Mouse (Mus musculus) ES-E14 (cell line): ENCODE results near the gene Ptprk. TPM values are rescaled to one million over a fixed set of nuclear protein-coding genes. Genes with fewer than 3 reads are reported as not detected.

ENCODE experiments used
- DNase-seq: peaks from one replicate; pipeline ENCODE4 v3.0.0-alpha.2; 2013; ENCODE audit warnings: low read depth, low spot score
- H3K27ac ChIP-seq: 2 replicates; pipeline ENCODE4 v1.5.1; 2012; ENCODE audit warnings: low read depth, mild to moderate bottlenecking, low read length, moderate library complexity, mixed read lengths; ENCODE audit not compliant: poor library complexity, insufficient read depth, severe bottlenecking
- H3K36me3 ChIP-seq: 2 replicates; pipeline ENCODE4 v1.6.1; 2012; ENCODE audit warnings: mild to moderate bottlenecking, low read length, moderate library complexity, mixed read lengths; ENCODE audit not compliant: control insufficient read depth, poor library complexity, insufficient read depth, severe bottlenecking
- H3K4me1 ChIP-seq, 2 experiments: fragments of 150-350 bp in 1 of 2; sonication (generic) in 1 of 2; 2 replicates each; pipeline ENCODE4 v1.6.1; 2012; ENCODE audit warnings: low read length in 2 of 2, mild to moderate bottlenecking in 1 of 2, mixed read lengths in 1 of 2; ENCODE audit not compliant: control insufficient read depth in 2 of 2, insufficient read depth in 2 of 2, poor library complexity in 1 of 2
- H3K4me3 ChIP-seq, 2 experiments: fragments of 150-350 bp in 1 of 2; sonication (generic) in 1 of 2; 2 replicates each; pipeline ENCODE4 v1.5.1; 2012; ENCODE audit warnings: low read length in 2 of 2, low read depth in 1 of 2, mild to moderate bottlenecking in 1 of 2, mixed read lengths in 1 of 2; ENCODE audit not compliant: insufficient read depth in 1 of 2, poor library complexity in 1 of 2, severe bottlenecking in 1 of 2
- H3K9ac ChIP-seq: 2 replicates; pipeline ENCODE4 v1.6.1; 2012; ENCODE audit warnings: low read depth, mild to moderate bottlenecking, low read length, mixed read lengths; ENCODE audit not compliant: poor library complexity, insufficient read depth, severe bottlenecking
- H3K9me3 ChIP-seq: fragments of 150-350 bp; sonication (generic); 2 replicates; pipeline ENCODE4 v1.6.1; 2012; ENCODE audit warnings: low read depth, mild to moderate bottlenecking, low read length; ENCODE audit not compliant: control insufficient read depth, insufficient read depth
- CHD2 ChIP-seq: IDR thresholded peaks from 2 replicates; pipeline ENCODE4 v1.6.1; 2014; ENCODE audit warnings: mild to moderate bottlenecking, low read depth, low read length, inconsistent platforms
- HCFC1 ChIP-seq: IDR thresholded peaks from 2 replicates; pipeline ENCODE4 v1.6.1; 2012; ENCODE audit warnings: low read length, inconsistent platforms, borderline replicate concordance; ENCODE audit not compliant: insufficient read depth
- MAFK ChIP-seq: IDR thresholded peaks from 2 replicates; pipeline ENCODE4 v1.6.1; 2014; ENCODE audit warnings: mild to moderate bottlenecking, low read depth, low read length, inconsistent platforms; ENCODE audit not compliant: insufficient read depth
- ZC3H11A ChIP-seq: IDR thresholded peaks from 2 replicates; pipeline ENCODE4 v1.6.1; 2012; ENCODE audit warnings: low read depth, mild to moderate bottlenecking, inconsistent platforms, low read length, borderline replicate concordance
- ZNF384 ChIP-seq: IDR thresholded peaks from 2 replicates; pipeline ENCODE4 v1.6.1; 2012; ENCODE audit warnings: low read depth, low read length, inconsistent platforms
- in situ Hi-C, 2 experiments: fragments of 600-800 bp; cut with MboI; formaldehyde crosslinking; loops; one replicate each; pipeline ENCODE4 v1.15.1; 2025; ENCODE audit warnings: low sequenced_read_pairs in 2 of 2, inconsistent platforms in 1 of 2; ENCODE audit not compliant: unreplicated experiment in 2 of 2
- total RNA-seq: library from RNA; depleted of rRNA; stranded (reverse); fragments of 300-350 nt; gene quantifications from 2 replicates; pipeline ENCODE4 v1.2.3, GENCODE M21; 2012; rRNA removed

Ptprk gene
- 67.0 and 106 TPM in 2 replicates for total RNA-seq

DNA sequence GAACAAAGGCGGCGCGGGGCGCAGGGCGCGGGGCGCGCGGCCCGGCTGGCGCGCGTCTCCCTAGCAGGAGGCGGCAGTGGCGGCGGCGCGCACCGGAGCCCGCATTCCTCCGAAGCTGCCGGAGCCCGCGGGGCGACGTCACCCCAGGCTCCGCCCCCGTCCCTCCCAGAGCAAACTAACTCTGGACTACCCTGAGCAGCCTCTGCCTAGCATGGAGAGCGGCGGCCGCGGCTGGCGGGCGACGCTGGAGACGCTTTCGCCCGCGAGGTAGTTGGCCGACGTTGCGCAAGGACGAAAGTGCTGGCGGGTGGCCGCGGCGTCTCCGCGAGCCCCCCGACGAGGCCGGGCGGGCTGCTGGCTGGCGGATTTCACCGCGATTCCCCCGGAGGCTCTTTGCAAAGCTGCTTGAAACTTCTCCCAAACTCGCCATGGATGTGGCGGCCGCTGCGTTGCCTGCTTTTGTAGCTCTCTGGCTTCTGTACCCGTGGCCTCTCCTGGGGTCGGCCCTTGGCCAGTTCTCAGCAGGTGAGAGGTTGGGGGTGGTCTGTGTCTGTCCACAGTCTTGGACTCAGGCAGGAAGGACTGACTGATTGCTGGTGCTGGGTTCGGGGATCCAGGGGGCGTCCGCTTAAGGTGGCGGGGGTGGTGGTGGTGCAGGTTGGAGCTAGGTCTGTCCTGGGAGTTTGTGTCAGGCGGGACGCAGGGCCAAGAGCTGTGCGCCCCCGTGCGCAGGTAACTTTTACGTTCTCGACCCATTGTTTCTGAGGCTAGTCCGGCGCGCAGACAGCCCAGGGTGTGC, at the start of gene Ptprk:
Gene Ptprk, plus strand, starts transcription at position 168 of the 799 bp plus-strand sequence.
- TF ChIP-seq ZC3H11A = no peak
- TF ChIP-seq CHD2 = no peak
- no peak for TF ChIP-seq ZNF384
- peak; percentile 29 for TF ChIP-seq HCFC1
- in situ Hi-C loops = no loop called here

DNA sequence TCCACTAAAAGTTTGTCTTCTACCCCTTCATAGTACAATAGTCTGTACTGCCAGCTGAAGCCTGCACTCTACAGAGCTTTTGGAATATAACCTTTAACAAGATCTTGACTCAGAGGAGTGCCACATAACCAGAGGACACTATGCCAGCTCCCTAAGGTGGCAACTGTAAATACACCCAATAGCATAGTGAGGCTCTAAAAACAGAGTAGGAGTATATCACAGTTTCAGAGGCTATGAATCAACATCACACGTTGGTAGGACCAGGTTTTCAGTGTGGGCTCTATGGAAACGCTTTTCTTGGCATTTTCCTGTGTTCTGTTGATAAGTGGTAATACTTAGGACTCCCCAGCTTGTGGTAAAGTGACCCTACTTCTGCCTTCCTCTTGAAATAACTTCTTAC, 46.8 kb upstream of the Ptprk start:
- no peak for TF ChIP-seq MAFK
- no peak for TF ChIP-seq ZNF384
- no peak for TF ChIP-seq HCFC1
- TF ChIP-seq CHD2 = no peak
- H3K27ac ChIP-seq = no peak overlapping the region
- no peak for DNase-seq
- in situ Hi-C loops = no loop called here
- H3K4me1 ChIP-seq = peaks cover 0 to 2% of the 10 kb centered on the region in 2 experiments; a peak in 2 of 4 replicates
- H3K36me3 ChIP-seq = no peaks in the 10 kb centered on the region
- H3K4me3 ChIP-seq = no peak overlapping the region
- no peaks in the 10 kb centered on the region for H3K9me3 ChIP-seq
- no peak overlapping the region for H3K9ac ChIP-seq

More for the DNA sequence above, at the start of gene Ptprk:
- Histone ChIP-seq H3K9me3 (no peaks in the 10 kb centered on the region), H3K36me3 (no peaks in the 10 kb centered on the region), H3K4me1 (no peaks in the 10 kb centered on the region; a peak in 1 of 4 replicates), H3K27ac (peak within 1 kb of the TSS; percentile 84), H3K9ac (peak within 1 kb of the TSS; percentile 94), H3K4me3 (peak within 1 kb of the TSS; percentile 89 to 90)
- DNase-seq = peak; percentile 83

DNA sequence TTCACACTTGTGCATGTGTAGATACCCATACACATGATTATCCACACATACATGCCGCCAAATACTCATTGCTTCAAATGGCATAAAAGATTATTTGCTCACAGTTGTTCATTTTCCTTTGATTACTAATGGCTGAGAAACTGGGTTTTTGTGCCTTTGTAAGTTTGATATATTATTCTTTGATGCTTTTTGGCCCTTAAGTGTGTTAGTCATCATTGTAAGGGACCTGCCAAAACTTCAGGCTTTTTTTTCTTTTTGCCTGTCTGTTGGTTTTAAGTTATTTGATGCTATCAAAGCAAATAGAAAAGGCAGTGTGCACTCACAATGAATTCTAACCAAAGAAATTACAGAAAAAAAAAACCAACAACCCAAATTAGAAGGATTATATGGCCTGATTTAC, 38.2 kb upstream of the Ptprk start:
- Histone ChIP-seq H3K9me3 (no peaks in the 10 kb centered on the region), H3K4me3 (no peak overlapping the region), H3K36me3 (no peaks in the 10 kb centered on the region), H3K9ac (no peak overlapping the region), H3K27ac (no peak overlapping the region), H3K4me1 (no peaks in the 10 kb centered on the region)
- TF ChIP-seq ZC3H11A (no peak), MAFK (no peak)
- in situ Hi-C loops = no loop called here
- no peak for DNase-seq

DNA sequence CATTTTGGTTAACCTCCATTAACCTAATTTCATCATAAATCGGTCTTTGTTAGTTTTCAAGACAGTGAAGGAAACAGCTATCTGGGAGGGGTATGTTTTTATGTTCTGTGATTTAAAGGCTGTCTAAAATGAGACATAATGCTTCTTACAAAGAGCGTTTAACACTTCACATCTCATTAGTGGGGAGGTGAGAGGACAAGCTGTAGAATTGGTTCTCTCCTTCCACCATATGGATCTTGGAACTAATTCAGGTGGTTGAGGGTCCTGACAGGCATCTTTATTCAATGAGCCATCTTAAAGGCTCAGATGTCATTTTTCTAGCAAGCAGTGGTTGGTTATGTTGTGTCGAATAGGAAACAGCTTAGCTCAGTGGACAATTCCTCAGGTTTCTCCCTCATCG, 19.9 kb upstream of the Ptprk start:
- Histone ChIP-seq H3K27ac (no peak overlapping the region), H3K9ac (no peak overlapping the region), H3K4me1 (no peaks in the 10 kb centered on the region), H3K4me3 (no peak overlapping the region), H3K36me3 (no peaks in the 10 kb centered on the region), H3K9me3 (no peaks in the 10 kb centered on the region)
- TF ChIP-seq MAFK (no peak), HCFC1 (no peak)
- no peak for DNase-seq
- in situ Hi-C loops = no loop called here

DNA sequence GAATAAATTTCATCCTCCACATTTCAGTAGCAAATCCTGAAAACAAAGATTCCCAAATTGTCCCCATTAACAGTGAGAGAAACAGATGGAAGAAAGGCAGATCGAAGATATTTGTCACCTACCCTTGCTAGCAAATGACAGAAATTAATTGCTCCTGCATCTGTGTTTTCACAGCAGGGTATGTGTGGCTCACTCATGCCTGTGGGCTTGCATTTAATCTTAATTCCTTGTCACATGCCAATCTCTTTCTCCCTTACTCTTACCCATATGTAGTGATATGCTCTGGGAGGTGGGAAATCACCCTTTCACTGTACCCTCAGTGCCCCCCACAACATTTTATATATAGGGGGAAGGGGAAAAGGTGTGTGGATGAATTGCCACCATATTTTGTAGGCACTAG, 15.4 kb upstream of the Ptprk start:
- Histone ChIP-seq H3K4me3 (no peak overlapping the region), H3K36me3 (no peaks in the 10 kb centered on the region), H3K9ac (no peak overlapping the region), H3K9me3 (no peaks in the 10 kb centered on the region), H3K4me1 (no peaks in the 10 kb centered on the region), H3K27ac (no peak overlapping the region)
- DNase-seq = no peak
- in situ Hi-C loops = no loop called here
- TF ChIP-seq CHD2 (no peak), ZC3H11A (no peak), HCFC1 (no peak), MAFK (no peak), ZNF384 (no peak)
